Mouse (Mus musculus) ES-Bruce4 (cell line): Measurements from ENCODE around the gene 9830107B12Rik. TPM values are rescaled to one million over a fixed set of nuclear protein-coding genes. Genes with fewer than 3 reads are reported as not detected.

Experiments used
- H3K27ac ChIP-seq: 2 replicates; pipeline ENCODE4 v1.5.1; 2012; ENCODE audit warnings: low read length, inconsistent platforms; ENCODE audit not compliant: insufficient read depth
- H3K27me3 ChIP-seq: 2 replicates; pipeline ENCODE4 v1.6.1; 2012; ENCODE audit warnings: mild to moderate bottlenecking, low read length, inconsistent platforms; ENCODE audit not compliant: control insufficient read depth, poor library complexity, insufficient read depth, severe bottlenecking
- H3K36me3 ChIP-seq: 2 replicates; pipeline ENCODE4 v1.6.1; 2012; ENCODE audit warnings: inconsistent platforms, mild to moderate bottlenecking, low read length, moderate library complexity; ENCODE audit not compliant: control insufficient read depth, poor library complexity, insufficient read depth, severe bottlenecking
- H3K4me1 ChIP-seq: one replicate; pipeline ENCODE4 v1.8.1; 2011; ENCODE audit warnings: low read length; ENCODE audit not compliant: control insufficient read depth, insufficient read depth
- H3K4me3 ChIP-seq: 2 replicates; pipeline ENCODE4 v1.5.1; 2011; ENCODE audit warnings: low read depth, mild to moderate bottlenecking, low read length
- H3K9ac ChIP-seq: 2 replicates; pipeline ENCODE4 v1.6.1; 2012; ENCODE audit warnings: low read depth, mild to moderate bottlenecking, inconsistent platforms; ENCODE audit not compliant: poor library complexity, severe bottlenecking
- H3K9me3 ChIP-seq: replicated peaks from 2 replicates; pipeline ENCODE4 v1.6.1; 2012; ENCODE audit warnings: mild to moderate bottlenecking, low read length, inconsistent platforms; ENCODE audit not compliant: control insufficient read depth, poor library complexity, insufficient read depth, severe bottlenecking
- CTCF ChIP-seq: IDR thresholded peaks from one replicate; pipeline ENCODE4 v1.8.1; 2011; ENCODE audit warnings: low read depth, low read length
- EP300 ChIP-seq: IDR thresholded peaks from 2 replicates; pipeline ENCODE4 v1.6.1; 2011; ENCODE audit warnings: low read depth, low read length; ENCODE audit not compliant: insufficient read depth
- POLR2A ChIP-seq: IDR thresholded peaks from one replicate; pipeline ENCODE4 v1.8.1; 2011; ENCODE audit warnings: low read length; ENCODE audit not compliant: insufficient read depth
- polyA plus RNA-seq: library from polyadenylated mRNA; stranded (reverse); fragments of >200 nt; gene quantifications from 2 replicates; pipeline ENCODE4 v1.2.4, GENCODE M21; 2011; ENCODE audit warnings: low read depth; ENCODE audit not compliant: missing spikeins, insufficient read depth, insufficient read length

Gene 9830107B12Rik
- polyA plus RNA-seq, 1 experiment: not detected

GRCm38 (mm10) chr17:48090305-48090704, 55.8 kb downstream of the 9830107B12Rik start:
- H3K27ac ChIP-seq: no peak overlapping the region
- no peaks in the 10 kb centered on the region for H3K36me3 ChIP-seq
- TF ChIP-seq CTCF (no peak), POLR2A (no peak), EP300 (no peak)
- H3K4me3 ChIP-seq: no peak overlapping the region
- H3K9ac ChIP-seq: no peak overlapping the region
- peaks cover 3% of the 10 kb centered on the region; the same call in 1 of the 2 replicates for H3K27me3 ChIP-seq
- H3K4me1 ChIP-seq: no peaks in the 10 kb centered on the region
- H3K9me3 ChIP-seq: peaks cover 6% of the 10 kb centered on the region; the same call in 1 of the 2 replicates

- Histone ChIP-seq H3K9ac (no peak overlapping the region), H3K4me3 (no peak overlapping the region), H3K36me3 (no peaks in the 10 kb centered on the region), H3K4me1 (no peaks in the 10 kb centered on the region), H3K27me3 (no peaks in the 10 kb centered on the region), H3K27ac (no peak overlapping the region), H3K9me3 (peaks cover 6% of the 10 kb centered on the region; the same call in 1 of the 2 replicates)
- TF ChIP-seq EP300: no peak
- TF ChIP-seq CTCF: no peak
- TF ChIP-seq POLR2A: no peak
Observed at GRCm38 (mm10) chr17:48089446-48089845, 56.6 kb downstream of the 9830107B12Rik start.

- no peaks in the 10 kb centered on the region for H3K36me3 ChIP-seq
- H3K4me3 ChIP-seq: no peak within 1 kb of the TSS
- no peaks in the 10 kb centered on the region for H3K27me3 ChIP-seq
- H3K9me3 ChIP-seq: peaks cover 6% of the 10 kb centered on the region; the same call in 1 of the 2 replicates
- H3K27ac ChIP-seq: no peak within 1 kb of the TSS
- H3K4me1 ChIP-seq: no peaks in the 10 kb centered on the region
- TF ChIP-seq EP300 (no peak), POLR2A (no peak), CTCF (no peak)
- no peak within 1 kb of the TSS for H3K9ac ChIP-seq
Observed at GRCm38 (mm10) chr17:48089019-48089418, 57.0 kb downstream of the 9830107B12Rik start, which contains the start of gene 1700067P10Rik. 1700067P10Rik (plus strand) TSS chr17:48089319.

- H3K36me3 ChIP-seq: no peaks in the 10 kb centered on the region
- no peak overlapping the region for H3K4me3 ChIP-seq
- no peak overlapping the region for H3K27ac ChIP-seq
- TF ChIP-seq CTCF (no peak), POLR2A (no peak), EP300 (no peak)
- no peak overlapping the region for H3K9ac ChIP-seq
- H3K4me1 ChIP-seq: no peaks in the 10 kb centered on the region
- H3K27me3 ChIP-seq: no peaks in the 10 kb centered on the region
- no peaks in the 10 kb centered on the region for H3K9me3 ChIP-seq
Observed at GRCm38 (mm10) chr17:48080626-48081025, 65.4 kb downstream of the 9830107B12Rik start.

Other genes with a start within 250 kb of the 9830107B12Rik start
- 44.2 and 52.3 TPM in 2 replicates for gene Foxp4, start 221.6 kb downstream of the 9830107B12Rik start, polyA plus RNA-seq
- gene 1700122O11Rik, start 108.0 kb downstream of the 9830107B12Rik start, polyA plus RNA-seq: not detected in 2 replicates
- not detected in 2 replicates for gene 1700067P10Rik, start 56.9 kb downstream of the 9830107B12Rik start, polyA plus RNA-seq
- 0.15 TPM in 1 of 2 replicates, not detected in the other for gene A530064D06Rik, start 21.0 kb upstream of the 9830107B12Rik start, polyA plus RNA-seq
- not detected in 2 replicates for gene Trem1, start 86.5 kb upstream of the 9830107B12Rik start, polyA plus RNA-seq
- gene Trem3, start 101.5 kb upstream of the 9830107B12Rik start, polyA plus RNA-seq: not detected in 2 replicates
- not detected in 2 replicates for gene Treml4, start 118.0 kb upstream of the 9830107B12Rik start, polyA plus RNA-seq
- gene Treml2, start 153.2 kb upstream of the 9830107B12Rik start, polyA plus RNA-seq: 0.70 and 0.79 TPM in 2 replicates
- gene B430306N03Rik, start 169.9 kb upstream of the 9830107B12Rik start, polyA plus RNA-seq: not detected in 2 replicates
- not detected in 2 replicates for gene Trem2, start 200.1 kb upstream of the 9830107B12Rik start, polyA plus RNA-seq
- not detected in 2 replicates for gene Treml1, start 213.6 kb upstream of the 9830107B12Rik start, polyA plus RNA-seq